Mouse (Mus musculus): ENCODE measurements around the gene Tdrd1. TPM values are rescaled to one million over a fixed set of nuclear protein-coding genes. Genes with fewer than 3 reads are reported as not detected.

Gene Tdrd1
- polyA plus RNA-seq, 1 experiment from 2014 or later = 0.88 TPM

DNA sequence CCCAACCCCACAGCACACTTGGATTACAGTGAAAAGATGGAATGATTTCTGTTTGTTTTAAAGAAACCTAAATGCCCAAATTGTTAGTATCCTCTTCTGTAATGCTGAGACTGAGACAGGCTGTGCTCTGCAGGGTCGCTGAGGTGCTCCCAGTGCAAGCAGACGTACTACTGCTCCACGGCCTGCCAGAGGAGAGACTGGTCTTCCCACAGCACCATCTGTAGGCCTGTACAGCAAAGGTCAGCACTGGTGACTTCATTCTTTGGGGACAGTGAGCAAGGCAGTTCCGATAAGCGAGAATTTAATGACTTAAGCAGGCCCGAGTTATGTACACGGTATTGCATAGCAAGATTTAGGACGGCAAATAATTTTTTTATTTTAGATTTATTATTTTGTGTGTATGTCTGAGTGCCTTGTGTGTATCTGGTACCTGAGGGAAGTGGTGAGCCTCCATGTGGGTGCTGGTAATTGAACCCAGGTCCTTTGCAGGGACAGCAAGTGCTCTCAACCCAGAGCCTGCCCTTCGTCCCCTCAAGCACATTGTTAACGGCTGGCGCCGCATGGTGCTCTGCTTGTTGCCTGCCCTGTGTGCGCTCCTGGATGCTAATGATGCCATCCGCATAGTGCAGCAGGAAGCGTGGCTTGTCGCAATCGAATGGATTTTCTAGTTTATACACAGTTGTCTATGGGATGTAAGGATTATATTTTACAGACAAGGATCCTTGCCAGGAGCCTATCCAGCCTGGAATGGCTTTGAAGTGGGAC lies 13.1 kb downstream of the Tdrd1 start:
- WGBS = 71% methylated on average over 17 of the region's 17 CpGs
- Histone ChIP-seq H3K27ac (no peak overlapping the region), H3K4me1 (no peaks in the 10 kb centered on the region), H3K4me3 (no peak overlapping the region), H3K9me3 (no peaks in the 10 kb centered on the region), H3K36me3 (replicated peaks) (no peaks in the 10 kb centered on the region), H3K27me3 (replicated peaks) (no peaks in the 10 kb centered on the region), H3K4me2 (no peak overlapping the region), H3K9ac (no peak overlapping the region)
- no peak for ATAC-seq (replicated peaks)

- no peaks in the 10 kb centered on the region for H3K36me3 ChIP-seq (replicated peaks)
- no peaks in the 10 kb centered on the region for H3K27me3 ChIP-seq (replicated peaks)
- no peak overlapping the region for H3K4me3 ChIP-seq
- H3K4me2 ChIP-seq = no peak overlapping the region
- no peaks in the 10 kb centered on the region for H3K9me3 ChIP-seq
- H3K27ac ChIP-seq = no peak overlapping the region
- no peak for ATAC-seq (replicated peaks)
- no peaks in the 10 kb centered on the region for H3K4me1 ChIP-seq
- 81% methylated on average over 12 of the region's 12 CpGs for WGBS
- H3K9ac ChIP-seq = no peak overlapping the region
Observed at GRCm38 (mm10) chr19:56842974-56843373, 17.0 kb downstream of the Tdrd1 start.

- no peak overlapping the region for H3K4me3 ChIP-seq
- H3K36me3 ChIP-seq (replicated peaks) = no peaks in the 10 kb centered on the region
- H3K27ac ChIP-seq = no peak overlapping the region
- no peaks in the 10 kb centered on the region for H3K9me3 ChIP-seq
- ATAC-seq (replicated peaks) = no peak
- H3K4me2 ChIP-seq = no peak overlapping the region
- H3K27me3 ChIP-seq (replicated peaks) = no peaks in the 10 kb centered on the region
- H3K9ac ChIP-seq = no peak overlapping the region
- no peaks in the 10 kb centered on the region for H3K4me1 ChIP-seq
Observed at GRCm38 (mm10) chr19:56852590-56852989, 26.6 kb downstream of the Tdrd1 start.

DNA sequence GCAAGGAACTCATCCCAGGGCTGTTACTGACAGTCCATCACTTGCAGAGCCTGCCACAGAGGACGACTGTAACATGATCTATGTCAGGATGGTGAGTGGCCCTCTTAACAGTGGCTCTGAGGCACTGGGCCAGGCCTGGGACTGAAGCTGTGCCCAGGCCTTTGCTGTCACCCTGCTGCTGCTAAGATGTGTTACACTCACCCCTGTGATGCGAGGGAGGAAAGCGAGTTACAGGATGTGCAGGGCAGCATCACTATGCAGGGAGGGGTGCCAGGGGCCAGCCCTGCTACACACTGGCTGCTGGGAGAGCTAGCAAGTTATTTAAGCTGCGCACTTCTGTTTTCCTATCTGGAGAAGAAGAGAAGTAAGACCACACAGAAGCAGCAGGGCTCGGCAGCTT lies 30.4 kb downstream of the Tdrd1 start:
- ATAC-seq (replicated peaks) = no peak
- Histone ChIP-seq H3K9me3 (no peaks in the 10 kb centered on the region), H3K4me1 (peaks cover 3% of the 10 kb centered on the region; the same call in 1 of the 2 replicates), H3K4me2 (no peak overlapping the region), H3K4me3 (no peak overlapping the region), H3K9ac (no peak overlapping the region), H3K36me3 (replicated peaks) (no peaks in the 10 kb centered on the region), H3K27ac (no peak overlapping the region), H3K27me3 (replicated peaks) (no peaks in the 10 kb centered on the region)
- WGBS = 62% methylated on average over 5 of the region's 5 CpGs

DNA sequence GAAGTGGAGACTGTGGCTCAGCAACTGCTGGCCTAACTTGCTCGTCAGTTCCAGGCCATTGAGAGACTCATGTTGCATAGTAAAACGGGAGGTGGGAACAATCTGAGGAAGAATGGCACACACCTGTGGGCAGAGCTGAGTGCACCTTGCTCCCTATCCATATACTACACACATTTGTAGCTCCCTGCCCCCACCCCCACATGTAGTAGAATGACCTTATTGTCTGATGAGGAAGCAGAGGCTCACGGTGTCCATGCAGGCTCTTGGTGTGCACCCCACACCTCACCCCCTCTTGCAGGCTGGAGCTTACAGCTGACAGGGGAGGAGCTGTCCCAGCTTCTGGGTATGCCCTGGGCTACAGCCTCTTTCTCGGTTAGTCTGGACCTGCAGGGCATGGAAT lies 41.7 kb downstream of the Tdrd1 start:
- ATAC-seq (replicated peaks) = no peak
- H3K9ac ChIP-seq = no peak overlapping the region
- no peak overlapping the region for H3K4me2 ChIP-seq
- WGBS = 72% methylated on average over 4 of the region's 4 CpGs
- no peak overlapping the region for H3K4me3 ChIP-seq
- H3K27ac ChIP-seq = no peak overlapping the region
- no peaks in the 10 kb centered on the region for H3K36me3 ChIP-seq (replicated peaks)
- H3K27me3 ChIP-seq (replicated peaks) = peaks cover 10% of the 10 kb centered on the region
- H3K4me1 ChIP-seq = no peaks in the 10 kb centered on the region
- H3K9me3 ChIP-seq = no peaks in the 10 kb centered on the region

- peak within 1 kb of the TSS; percentile 100 for H3K4me2 ChIP-seq
- H3K4me1 ChIP-seq = peaks cover 20% of the 10 kb centered on the region
- peaks cover 49% of the 10 kb centered on the region for H3K27me3 ChIP-seq (replicated peaks)
- no peaks in the 10 kb centered on the region for H3K36me3 ChIP-seq (replicated peaks)
- no peak within 1 kb of the TSS for H3K27ac ChIP-seq
- ATAC-seq (replicated peaks) = peak; percentile 45; the same call in 1 of the 2 replicates
- peak within 1 kb of the TSS; percentile 42; the same call in 1 of the 2 replicates for H3K9ac ChIP-seq
- no peaks in the 10 kb centered on the region for H3K9me3 ChIP-seq
- H3K4me3 ChIP-seq = peak within 1 kb of the TSS; percentile 52
- 2% methylated on average over 71 of the region's 71 CpGs for WGBS
Observed at GRCm38 (mm10) chr19:56873816-56874600, 48.0 kb downstream of the Tdrd1 start, which contains the start of gene Vwa2. TSS of gene Vwa2 (plus strand) at chr19:56874249.

GRCm38 (mm10) chr19:56874601-56875315 lies 48.7 kb downstream of the Tdrd1 start:
- no peak overlapping the region for H3K27ac ChIP-seq
- 7% methylated on average over 30 of the region's 30 CpGs for WGBS
- H3K4me2 ChIP-seq = peak overlapping the region; percentile 100
- no peak for ATAC-seq (replicated peaks)
- peak overlapping the region; percentile 42; the same call in 1 of the 2 replicates for H3K9ac ChIP-seq
- no peaks in the 10 kb centered on the region for H3K36me3 ChIP-seq (replicated peaks)
- H3K27me3 ChIP-seq (replicated peaks) = peaks cover 49% of the 10 kb centered on the region
- no peaks in the 10 kb centered on the region for H3K9me3 ChIP-seq
- peak overlapping the region; percentile 52 for H3K4me3 ChIP-seq
- H3K4me1 ChIP-seq = peaks cover 20% of the 10 kb centered on the region

DNA sequence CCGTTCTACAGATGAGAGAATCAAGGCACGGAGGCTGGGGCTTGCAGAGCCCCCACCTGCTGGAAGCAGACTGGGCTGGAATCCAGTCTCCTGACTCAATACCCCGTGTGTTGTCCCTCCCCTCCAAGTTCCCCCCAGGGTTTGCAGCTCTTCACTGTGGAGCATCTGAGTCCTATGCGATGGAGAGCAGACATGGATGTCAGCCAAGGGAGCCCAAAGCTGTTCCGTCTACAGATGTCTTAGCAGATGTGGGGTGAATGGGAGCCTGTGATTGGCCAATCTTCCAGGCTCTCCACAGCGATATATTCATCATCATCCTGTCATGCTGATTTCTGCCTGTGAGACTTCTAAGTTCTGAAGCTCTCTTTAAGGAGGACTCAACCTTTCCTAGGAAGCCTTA lies 51.4 kb downstream of the Tdrd1 start:
- H3K9me3 ChIP-seq = no peaks in the 10 kb centered on the region
- H3K27ac ChIP-seq = no peak overlapping the region
- no peak overlapping the region for H3K4me3 ChIP-seq
- no peak for ATAC-seq (replicated peaks)
- no peaks in the 10 kb centered on the region for H3K36me3 ChIP-seq (replicated peaks)
- H3K4me1 ChIP-seq = peaks cover 20% of the 10 kb centered on the region
- H3K4me2 ChIP-seq = no peak overlapping the region
- WGBS = 67% methylated on average over 6 of the region's 6 CpGs
- H3K9ac ChIP-seq = no peak overlapping the region
- peaks cover 43% of the 10 kb centered on the region for H3K27me3 ChIP-seq (replicated peaks)

DNA sequence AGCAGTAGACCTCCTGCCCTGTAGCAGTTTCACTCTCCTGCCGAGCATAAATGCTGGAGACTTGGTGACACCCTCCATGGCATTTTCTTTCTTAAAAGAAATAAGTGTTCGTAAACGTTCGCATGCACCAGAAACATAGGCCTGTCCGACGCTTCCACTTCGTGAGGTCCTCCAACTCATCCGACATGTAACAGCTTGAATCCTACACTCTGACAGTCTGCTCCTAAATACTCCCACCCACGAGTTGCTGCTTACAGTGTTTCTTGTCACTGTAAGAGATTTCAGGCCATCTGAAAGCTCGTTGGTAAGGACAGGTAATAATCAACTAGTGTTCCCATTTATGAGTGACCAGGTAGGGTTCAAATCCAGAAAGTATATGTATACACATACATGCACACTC lies 61.9 kb downstream of the Tdrd1 start:
- Histone ChIP-seq H3K4me3 (no peak overlapping the region), H3K4me2 (no peak overlapping the region), H3K4me1 (no peaks in the 10 kb centered on the region), H3K27ac (no peak overlapping the region), H3K9me3 (no peaks in the 10 kb centered on the region), H3K9ac (no peak overlapping the region), H3K36me3 (replicated peaks) (no peaks in the 10 kb centered on the region), H3K27me3 (replicated peaks) (no peaks in the 10 kb centered on the region)
- ATAC-seq (replicated peaks) = no peak
- 92% methylated on average over 10 of the region's 10 CpGs for WGBS

GRCm38 (mm10) chr19:56888654-56889053 lies 62.6 kb downstream of the Tdrd1 start:
- 26% methylated on average over 5 of the region's 5 CpGs for WGBS
- H3K9ac ChIP-seq = no peak overlapping the region
- no peak for ATAC-seq (replicated peaks)
- no peak overlapping the region for H3K4me3 ChIP-seq
- no peak overlapping the region for H3K4me2 ChIP-seq
- no peaks in the 10 kb centered on the region for H3K27me3 ChIP-seq (replicated peaks)
- no peak overlapping the region for H3K27ac ChIP-seq
- no peaks in the 10 kb centered on the region for H3K9me3 ChIP-seq
- no peaks in the 10 kb centered on the region for H3K4me1 ChIP-seq
- no peaks in the 10 kb centered on the region for H3K36me3 ChIP-seq (replicated peaks)

- Histone ChIP-seq H3K9ac (no peak overlapping the region), H3K4me1 (no peaks in the 10 kb centered on the region), H3K4me3 (no peak overlapping the region), H3K9me3 (no peaks in the 10 kb centered on the region), H3K27me3 (replicated peaks) (no peaks in the 10 kb centered on the region), H3K27ac (no peak overlapping the region), H3K4me2 (no peak overlapping the region), H3K36me3 (replicated peaks) (no peaks in the 10 kb centered on the region)
- WGBS = 55% methylated on average over 2 of the region's 2 CpGs
- ATAC-seq (replicated peaks) = no peak
Observed at GRCm38 (mm10) chr19:56891438-56891837, 65.4 kb downstream of the Tdrd1 start.

DNA sequence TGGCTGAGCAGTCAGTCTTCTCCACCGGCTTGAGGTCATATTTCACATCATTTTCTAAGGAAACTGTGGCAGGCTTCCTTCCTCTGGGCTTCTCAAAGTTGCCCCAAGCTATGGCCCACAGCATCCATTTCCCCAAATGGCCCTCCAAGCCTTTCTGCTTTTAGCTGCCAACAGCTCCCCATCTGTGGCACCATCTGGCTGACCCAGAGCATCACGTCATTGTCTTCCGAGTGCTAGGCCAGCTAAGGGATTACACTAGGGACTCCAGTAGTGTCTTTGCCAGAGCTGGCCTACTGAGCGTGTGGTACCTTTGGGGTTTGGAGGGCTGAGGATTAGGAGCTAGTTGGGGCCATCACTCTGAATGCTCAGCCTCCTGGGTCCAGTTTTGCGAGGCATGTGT lies 66.6 kb downstream of the Tdrd1 start:
- Histone ChIP-seq H3K4me2 (no peak overlapping the region), H3K9ac (no peak overlapping the region), H3K9me3 (no peaks in the 10 kb centered on the region), H3K4me3 (no peak overlapping the region), H3K27ac (no peak overlapping the region), H3K36me3 (replicated peaks) (no peaks in the 10 kb centered on the region), H3K27me3 (replicated peaks) (no peaks in the 10 kb centered on the region), H3K4me1 (no peaks in the 10 kb centered on the region)
- no peak for ATAC-seq (replicated peaks)
- WGBS = 78% methylated on average over 5 of the region's 5 CpGs
